Mouse (Mus musculus): ENCODE measurements around the gene Prcd.
A peak's percentile ranks its signal among the peaks of the same experiment; 100 is the strongest.
"Not testable (repeated sequence)": the region's sequence is repeated elsewhere in the genome, so short reads cannot be mapped to it uniquely, and the experiment has no call there.

Gene Prcd

DNA sequence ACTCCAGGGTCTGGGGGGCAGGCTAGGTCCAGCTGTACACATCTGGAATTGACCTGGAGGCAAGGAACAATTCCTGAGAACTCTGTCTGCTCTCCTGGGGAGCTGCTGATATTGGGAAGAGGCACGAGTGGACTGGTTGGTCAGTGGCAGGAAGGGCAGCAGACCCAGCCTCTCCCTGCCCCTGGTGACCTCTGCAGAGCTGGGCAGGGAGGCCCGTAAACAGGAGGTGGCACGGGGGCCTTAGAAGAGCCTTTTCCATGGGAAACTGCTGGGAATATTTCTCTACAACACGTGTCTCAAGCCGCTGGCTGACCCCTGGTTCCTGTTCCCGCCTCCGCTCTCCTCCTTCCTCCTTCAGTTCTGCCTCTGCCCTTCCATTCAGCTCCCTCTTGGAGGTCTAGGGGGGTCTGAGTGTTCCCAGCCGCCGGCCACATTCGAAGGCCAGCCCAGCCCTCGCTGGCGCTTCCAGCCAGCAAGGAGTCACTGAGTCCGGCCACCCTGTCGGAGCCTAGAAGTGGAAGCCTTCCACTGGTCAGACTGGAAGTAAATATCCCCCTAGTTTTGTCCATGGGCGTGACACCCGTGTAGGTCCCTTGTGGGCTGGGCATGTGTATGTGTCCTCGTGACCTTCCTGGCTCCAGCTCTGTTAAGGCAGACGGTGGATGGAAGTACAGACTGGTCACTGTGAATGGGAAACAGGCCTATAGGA, 5.0 kb upstream of the Prcd start:
- DNase-seq (ENCODE audit: low spot score in 2 of 2): no peak

DNA sequence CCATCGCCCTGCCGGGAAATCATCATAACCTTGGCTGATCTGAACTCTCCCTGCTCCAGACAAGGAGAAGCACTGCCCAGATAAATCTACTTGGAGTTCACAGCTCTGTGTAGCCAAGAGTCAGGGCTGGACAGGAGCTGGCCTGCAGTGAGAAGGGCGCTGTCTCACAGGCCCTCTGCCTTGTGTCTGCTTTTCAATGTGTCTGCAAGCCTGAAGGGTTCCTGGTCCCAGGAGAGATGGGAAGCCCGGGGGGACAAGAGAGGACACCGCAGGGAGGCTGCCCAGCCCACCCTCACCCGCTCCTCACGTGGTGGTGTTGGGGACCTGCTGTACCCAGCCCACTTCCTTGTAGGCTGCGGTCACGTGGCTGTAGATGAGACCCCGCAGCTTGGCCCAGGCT, 4.4 kb upstream of the Prcd start:
- no peak for DNase-seq (ENCODE audit: low spot score in 2 of 2)

DNA sequence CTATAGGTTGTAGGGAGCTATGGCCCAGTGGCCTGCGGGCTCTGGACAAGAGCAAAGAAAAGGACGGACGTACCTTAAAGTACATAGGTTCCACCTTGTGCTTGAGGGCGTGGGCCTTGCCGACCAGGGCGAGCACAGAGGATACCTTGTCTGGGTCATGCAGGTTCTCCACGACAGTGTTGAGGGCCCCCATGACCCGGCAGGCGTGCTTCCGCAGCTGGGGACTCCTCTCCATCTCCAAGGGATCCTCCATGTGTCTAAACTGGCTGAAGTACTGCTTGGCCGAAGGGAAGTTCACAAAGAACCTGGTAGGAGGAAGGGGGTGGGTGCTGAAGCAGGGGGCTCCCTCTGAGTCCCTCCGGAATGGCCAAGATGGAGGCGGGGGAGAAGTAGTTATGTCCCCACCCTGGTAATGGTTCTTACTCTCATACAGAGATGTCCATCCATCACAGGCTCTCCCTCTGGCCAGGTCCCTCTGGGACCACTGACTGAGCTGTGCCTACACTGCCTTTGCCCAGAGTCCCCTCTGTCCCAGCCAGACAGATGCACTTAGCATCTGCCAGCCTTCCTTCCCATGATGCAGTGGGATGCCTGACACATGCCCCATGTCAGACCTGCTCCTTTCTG, 3.5 kb upstream of the Prcd start:
- DNase-seq (ENCODE audit: low spot score in 2 of 2): no peak

DNA sequence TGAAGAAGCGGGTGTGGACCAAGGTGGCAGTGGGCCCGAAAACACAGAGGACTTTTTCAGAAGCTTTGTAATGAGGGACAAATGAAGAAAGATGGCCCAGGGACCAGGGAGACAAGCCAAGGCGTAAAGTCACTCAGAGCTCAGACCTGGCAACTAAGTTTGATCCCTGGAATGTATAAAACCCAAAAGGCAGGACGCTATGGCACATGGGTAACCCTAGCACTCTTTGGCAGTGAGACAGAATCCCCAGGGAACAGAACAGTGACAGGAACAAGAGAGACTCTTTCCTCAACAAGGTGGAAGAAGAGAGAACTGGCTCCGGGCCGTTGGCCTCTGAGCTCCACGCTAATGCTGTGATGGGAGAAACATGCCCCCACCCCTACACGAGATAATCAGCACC, 2.5 kb upstream of the Prcd start:
- DNase-seq (ENCODE audit: low spot score in 2 of 2): no peak

DNA sequence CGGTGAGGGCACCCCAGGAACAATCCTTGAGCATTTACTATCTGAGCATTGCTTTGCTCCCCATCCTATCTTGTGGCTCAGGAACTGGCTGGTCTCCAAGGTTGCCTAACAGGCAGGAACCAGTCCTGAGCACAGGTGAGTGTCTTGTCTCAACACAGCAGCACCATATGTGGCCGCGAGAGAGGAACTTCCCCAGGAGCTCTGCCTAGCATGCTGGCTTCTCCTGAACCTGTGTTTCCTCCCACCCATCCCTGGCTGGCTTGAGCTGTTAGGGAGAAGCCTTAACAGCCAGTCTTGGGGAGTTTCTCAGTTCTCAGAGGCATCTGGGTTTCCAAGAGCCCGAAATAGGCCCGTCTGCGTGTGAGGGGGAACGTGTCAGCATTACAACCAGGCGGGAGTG, 2.0 kb upstream of the Prcd start:
- no peak for DNase-seq (ENCODE audit: low spot score in 2 of 2)

DNA sequence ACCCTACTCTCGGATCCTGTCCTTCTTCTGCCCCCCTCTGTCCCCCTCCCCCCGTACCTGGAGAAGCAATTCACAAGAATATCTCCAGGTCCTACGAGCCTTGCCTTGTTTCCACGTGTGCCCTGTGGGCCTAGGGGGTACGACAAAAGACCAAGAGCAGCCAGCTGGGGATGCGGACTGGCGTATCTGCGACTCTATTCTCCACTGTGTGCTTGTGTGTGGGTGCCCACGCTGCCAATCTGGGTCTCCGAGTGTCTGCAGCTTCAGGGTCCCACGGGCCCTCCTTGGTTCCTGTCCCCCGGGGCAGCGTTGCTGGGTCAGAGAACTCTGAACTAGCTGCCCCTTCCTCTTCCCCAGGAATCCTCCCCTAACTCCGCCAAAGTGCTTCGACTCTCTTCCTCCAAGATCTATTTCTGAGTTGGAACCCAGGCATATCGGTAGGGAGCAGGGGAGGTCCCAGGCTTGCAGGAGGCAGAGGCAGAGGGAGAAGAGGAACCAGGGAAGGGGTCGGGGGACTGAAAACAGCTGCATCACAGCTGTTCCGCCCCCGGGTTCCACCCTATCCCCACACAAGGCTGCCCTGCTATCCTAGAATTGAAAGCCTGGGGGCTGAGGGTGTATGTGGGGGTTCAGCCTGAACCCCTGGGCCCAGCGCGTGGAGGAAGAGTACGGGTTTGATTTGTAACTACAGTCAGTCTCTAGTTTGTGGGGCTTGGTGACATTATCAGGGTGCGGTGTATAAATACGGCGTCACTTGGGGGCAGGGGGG, 820 bp upstream of the Prcd start:
- no peak for DNase-seq (ENCODE audit: low spot score in 2 of 2)

DNA sequence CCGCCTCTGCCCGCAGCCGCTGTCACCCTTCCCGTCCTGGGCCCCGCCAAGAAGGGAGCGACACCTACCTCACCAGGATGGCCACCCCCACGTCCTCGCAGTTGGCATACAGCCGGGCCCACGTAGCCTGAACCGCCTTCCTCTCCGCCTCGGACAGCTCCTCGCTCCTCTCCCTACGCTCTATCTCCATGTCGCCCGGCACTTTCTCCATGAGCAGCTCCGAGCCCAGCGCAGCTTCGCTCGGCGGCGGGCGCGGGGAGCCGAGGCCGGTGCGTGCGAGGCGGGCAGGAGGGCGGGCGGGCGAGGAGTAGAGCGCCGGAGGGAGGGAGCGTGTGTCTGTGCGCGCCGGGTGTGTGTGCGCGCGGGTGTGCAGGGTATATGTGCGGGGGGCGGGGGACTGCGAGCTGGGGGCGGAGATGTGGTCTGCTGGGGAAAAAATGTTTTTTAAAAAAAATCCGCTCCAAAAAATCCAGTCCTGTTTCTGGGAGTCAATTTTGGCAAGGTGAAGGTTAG, 431 bp downstream of the Prcd start:
- no peak for DNase-seq (ENCODE audit: low spot score in 2 of 2)

DNA sequence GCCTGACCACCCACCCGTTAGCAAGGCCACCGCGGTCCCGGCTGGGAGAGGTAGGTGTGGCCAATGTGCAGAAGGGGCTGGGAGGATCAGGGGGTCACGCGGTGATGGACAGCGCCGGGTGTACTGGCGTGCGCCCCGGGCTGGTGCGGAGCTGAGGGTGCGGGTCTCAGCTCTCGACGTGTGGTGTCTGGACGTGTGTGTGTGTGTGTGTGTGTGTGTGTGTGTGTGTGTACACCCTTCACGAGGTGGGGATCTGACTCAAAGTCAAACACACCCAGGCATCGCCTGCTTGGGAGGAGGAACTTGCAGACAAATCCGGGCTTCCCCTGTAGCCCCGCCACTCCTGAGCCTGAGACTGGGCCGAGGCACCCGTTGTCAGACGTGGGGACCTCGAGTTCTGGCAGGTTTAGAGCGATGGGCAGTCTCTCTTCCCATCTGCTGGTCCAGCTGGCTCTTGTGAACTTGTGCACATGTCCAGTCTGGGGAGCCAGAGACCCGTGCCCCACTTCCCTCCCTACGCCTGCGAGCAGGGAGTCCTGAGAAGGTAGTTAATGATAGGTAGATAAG, 1.0 kb downstream of the Prcd start, which contains the start of gene Cygb:
Cygb (minus strand) TSS at position 59 of the 567 bp plus-strand sequence.
- DNase-seq (ENCODE audit: low spot score in 2 of 2): no peak

DNA sequence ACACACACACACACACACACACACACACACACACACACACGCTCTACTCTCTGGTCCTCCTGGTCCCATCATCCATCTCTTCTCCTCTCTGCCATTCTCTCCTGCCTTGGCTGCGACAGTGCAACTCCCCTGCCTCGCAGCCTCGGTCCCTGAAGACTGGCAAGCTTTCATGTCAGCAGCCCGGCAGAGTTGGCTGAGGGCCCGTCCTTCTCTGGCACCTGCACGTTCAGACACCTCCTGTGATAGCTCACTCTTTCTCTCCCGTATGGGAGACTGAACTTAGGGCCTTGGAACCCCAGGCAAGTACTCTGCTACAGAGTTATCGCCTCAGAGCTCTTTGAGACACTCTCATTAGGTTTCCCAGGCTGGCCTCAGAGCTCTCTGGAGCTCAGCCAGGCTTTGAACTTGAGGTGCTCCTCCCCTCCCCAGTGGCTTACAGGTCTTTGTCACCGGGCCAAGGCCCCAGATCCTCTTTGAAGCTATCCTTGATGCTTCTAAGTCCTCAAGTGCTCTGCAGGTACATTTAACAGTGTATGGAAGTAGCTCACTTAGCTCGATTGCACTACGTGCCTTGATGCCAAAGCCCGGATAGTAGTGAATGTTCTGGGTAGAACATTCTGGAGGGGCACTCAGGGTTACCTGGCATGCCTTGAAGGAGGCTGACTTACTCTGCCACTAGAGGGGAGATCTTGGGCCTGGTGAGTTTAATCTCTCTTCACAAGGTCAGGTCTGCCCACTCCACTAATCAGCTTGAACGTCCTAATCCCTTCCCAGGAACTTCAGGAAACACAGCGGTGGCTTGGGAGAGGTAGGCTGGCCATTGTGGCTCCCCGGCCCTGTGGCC, 3.2 kb downstream of the Prcd start:
- no peak for DNase-seq (ENCODE audit: low spot score in 2 of 2)

DNA sequence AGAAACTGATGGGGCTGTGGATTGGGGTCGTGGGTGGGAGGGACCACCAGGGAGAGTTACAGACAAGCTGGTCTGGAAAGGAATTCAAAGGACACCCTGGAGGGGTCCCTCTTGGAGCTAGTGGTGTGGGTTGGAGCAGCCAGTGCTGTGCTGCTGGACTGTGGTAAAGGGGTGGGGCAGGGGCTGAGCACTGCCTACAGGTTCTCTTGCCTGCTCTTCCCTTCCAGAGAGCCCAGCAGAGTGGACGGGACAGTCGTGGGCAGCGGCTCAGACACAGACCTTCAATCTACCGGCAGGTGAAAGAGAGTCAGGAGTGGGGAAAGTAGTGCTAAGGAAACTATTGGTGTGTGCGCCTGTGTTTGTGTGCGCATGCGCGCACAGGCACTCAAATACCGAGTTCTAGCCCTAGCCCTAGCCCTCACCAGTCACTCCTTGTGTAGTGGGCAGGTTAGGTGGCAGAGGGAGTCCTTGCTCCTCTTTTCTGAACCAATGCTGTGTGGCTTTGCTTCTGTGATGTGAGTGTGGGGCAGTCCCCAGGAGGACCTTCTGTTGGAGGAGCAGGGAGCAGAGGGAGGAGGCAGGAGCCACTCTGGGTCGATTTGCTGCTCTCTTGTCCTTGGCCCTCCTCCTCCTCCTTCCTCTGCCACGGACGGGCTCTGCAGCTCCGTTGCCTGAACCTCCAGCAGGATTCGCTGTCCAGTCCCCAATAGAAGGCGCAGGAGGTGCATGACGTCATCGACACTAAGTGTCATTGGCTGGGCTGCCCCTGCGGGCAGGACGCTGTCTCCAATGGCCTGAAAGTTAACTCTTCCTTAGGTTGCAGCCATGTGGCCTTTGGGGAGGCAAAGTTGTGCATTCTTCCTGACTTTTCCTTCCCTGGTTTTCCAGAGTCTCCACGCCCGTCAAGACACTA, 4.2 kb downstream of the Prcd start:
- peak; percentile 77 to 81 for DNase-seq (ENCODE audit: low spot score in 2 of 2)

DNA sequence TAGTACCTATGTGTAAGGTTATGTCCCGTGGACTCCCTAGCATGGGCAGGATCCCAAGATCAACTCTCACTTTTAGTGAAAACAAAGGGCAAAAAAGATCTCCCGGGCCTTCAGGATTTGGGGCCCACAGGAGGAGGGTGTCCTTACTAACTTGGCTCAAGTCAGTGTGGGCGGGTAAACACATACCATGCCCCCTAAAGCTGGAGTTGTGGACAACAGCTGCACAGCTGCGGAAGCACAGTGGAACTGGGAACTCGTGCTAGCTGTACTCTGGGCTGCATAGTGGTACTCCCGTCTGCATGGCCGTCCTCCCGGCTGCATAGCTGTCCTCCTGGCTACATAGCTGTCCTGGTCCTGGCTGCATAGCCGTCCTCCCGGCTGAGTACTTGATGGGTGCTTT, 4.9 kb downstream of the Prcd start:
- no peak for DNase-seq (ENCODE audit: low spot score in 2 of 2)

DNA sequence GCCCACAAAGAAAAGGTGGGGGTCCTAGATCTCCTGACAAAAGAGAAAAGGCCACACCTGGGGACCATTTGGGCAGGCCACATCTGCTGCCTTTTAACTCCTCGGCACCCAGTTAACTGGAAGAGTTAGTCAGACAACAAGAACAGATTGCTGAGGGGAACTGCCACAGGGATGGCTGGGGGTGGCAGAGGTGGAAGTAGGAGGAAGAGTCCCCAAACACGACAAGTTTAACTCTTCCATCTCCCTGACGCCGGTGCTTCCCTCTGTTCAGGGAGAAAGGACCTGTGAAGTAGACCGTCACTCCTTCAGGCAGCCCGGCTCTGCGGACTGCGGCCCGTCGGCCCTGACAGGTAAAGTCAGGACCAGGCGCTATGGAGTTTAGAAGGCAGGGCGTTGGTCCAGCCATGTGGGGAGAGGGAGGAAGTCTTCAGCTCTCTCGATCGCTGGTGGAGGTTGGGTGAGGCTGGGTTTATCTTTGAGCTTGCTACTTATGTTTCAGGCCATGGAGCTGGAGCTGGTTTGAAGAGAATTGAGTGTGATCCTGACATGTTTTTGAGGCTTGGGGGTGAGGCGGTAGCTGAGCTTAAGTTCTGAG, 5.8 kb downstream of the Prcd start:
- no peak for DNase-seq (ENCODE audit: low spot score in 2 of 2)

DNA sequence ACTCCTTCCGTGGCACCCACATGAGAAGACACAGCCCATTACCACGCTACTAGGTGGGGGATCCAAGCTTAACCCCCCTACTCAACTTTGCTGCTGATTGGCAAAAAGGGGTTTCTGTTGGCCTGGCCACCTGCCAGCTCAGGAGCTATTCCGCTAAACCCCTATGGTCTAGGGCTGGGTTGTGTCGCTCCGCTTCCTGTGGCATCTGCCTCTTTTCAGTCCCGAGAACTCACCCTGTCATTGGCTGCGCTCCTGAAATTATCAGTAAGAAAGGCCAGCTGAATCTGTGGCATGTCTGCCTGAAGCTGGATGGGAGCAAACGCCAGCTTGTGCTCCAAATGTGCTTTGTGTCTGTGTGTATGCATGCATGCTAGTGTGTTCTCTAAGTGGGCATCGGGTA, 6.8 kb downstream of the Prcd start:
- DNase-seq (ENCODE audit: low spot score in 2 of 2): no peak

DNA sequence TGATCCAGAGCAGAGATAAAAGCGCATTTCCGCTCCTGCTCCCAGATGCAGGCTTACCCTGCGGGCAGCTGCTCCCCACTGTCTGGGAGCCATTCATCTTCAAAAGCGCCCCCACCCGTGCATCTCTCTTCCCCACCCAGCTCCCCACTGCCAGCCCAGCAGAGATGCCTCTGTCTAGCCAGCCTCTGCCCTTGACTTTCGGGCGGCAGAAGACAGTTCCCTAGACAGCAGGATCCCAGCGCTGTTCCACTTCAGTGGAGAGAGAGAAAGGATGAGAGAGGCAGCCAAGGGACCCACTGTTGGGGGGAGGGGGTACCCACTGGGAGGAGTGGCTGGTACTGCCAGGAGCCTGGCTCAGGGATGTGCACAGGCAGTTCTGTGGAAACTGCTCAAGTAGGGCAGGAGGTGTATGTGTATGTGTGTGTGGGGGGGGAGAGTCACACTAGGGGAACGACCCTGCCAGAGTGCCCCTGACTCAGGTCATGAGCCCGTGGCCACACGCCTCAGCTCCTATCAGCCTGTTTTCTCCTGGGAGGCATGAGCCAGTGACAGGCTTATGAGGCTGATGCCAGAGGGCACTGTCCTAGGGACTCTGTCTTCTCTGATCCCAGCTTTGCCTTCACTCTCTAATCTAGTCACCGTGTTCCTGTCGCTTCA, 8.1 kb downstream of the Prcd start:
- no peak for DNase-seq (ENCODE audit: low spot score in 2 of 2)

DNA sequence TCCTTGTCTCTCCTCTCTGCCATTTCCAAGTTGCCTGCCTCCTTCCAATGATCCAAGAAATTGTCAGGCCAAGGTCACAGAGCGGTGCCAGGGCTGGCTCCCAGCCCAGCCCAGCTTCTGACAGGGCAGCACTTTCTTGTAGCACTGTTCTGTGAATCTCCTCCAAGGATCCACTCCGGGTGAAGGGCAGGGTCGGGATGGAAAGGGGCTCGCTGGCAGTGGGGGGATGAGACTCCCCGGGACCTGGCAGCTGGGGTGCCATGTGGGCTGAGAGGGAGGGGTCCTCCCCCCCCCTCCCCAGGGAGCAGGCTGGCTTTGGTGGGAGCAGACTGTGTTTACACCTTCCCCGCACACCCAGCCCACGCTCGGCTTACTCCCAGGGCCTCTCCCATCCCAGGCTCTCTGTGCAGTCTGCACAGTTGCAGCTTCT, 8.6 kb downstream of the Prcd start:
- no peak for DNase-seq (ENCODE audit: low spot score in 2 of 2)

DNA sequence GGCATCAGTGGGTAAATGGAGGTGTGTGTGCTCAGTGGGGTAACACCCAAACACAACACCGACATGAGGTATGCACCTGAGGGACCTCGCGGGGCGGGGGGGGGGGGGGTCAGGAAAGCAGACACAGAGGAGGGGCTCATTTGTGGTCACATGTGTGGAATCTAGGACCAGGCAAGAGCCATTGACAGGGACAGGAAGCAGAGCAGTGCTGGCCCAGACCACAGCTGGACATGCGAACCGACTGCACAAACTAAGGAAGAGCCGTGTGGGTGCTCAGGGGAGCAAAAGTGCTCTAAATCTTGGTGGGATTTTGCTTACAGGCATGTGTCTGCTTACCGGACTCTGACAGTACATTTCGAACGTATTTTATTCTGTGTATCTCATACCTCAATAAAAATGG, 12.0 kb downstream of the Prcd start:
- no peak for DNase-seq (ENCODE audit: low spot score in 2 of 2)

DNA sequence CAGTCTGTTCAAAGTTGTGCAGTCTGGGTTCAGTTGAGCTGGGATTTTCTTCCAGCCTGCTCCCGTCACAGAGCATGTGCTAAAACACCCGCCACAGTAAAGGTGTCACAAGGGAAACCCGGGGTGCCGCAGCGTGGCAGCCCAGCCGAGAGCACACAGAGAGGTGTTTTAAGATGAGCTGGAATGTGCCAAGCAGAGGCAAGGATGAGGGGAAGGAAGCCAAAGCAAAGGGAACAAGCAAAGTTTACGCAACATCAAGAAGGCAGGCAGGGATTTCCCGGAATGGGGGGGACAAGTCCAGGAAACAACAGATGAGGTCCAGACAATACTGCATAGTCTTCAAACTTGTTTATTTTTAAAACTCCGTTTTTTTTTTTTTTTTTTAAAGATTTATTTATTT, 13.2 kb downstream of the Prcd start:
- no peak for DNase-seq (ENCODE audit: low spot score in 2 of 2)

DNA sequence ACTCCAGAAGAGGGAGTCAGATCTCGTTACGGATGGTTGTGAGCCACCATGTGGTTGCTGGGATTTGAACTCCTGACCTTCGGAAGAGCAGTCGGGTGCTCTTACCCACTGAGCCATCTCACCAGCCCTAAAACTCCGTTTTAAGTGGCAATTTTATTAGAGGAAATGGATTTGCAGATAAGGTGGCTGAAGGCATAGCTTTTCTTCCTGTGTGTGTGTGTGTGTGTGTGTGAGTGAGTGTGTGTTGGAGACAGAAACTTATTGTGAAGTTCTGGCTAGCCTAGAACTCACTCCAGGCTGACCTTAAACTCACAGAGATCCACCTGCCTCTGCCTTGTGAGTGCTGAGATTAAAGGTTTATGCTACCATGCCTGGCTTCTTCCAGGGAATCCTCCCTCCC, 13.7 kb downstream of the Prcd start:
- not testable (repeated sequence) for DNase-seq (ENCODE audit: low spot score in 2 of 2)

DNA sequence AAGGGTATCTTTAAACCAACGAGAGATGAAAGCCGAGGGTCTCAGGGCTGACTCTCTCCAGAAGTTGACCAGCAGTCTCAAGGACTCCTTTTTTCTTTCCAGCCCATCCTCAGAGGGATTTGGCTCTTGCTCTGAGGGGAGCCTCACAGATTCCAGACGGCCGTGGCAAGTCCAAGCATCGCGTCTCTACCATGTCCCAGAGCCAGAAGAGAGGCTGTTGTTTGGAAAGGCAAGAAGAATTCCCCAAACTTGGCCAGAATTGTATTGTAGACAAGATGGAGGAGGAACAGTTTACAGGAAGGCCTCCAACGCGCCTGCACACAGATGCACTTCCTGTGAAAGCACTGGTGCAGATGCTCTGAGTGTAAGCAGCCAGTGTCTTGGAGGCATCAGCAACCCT, 14.6 kb downstream of the Prcd start:
- DNase-seq (ENCODE audit: low spot score in 2 of 2): no peak

All from spleen, postnatal 4 days (tissue).